ENCODE assay signal across 21 mouse cellular contexts in the genomic region with DNA sequence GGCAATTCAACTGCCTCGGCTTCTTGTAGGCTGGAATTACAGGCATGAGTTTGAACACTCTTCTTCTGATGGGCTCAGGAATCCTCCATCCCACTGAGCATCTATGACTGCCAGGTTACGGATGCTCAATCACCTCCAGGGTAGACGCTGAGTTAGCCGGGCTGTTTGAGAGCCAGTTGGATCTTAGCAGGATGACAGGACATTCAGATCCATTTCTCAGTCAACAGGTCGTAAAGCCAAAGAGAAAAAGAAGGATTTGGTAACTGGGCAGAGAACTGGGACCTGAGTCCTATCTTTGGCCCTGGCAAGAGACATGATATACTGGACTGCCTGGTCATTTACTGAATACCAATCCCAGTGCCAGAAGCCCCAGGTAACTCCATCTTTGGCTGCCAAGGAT. TPM values are rescaled to one million over a fixed set of nuclear protein-coding genes. Genes with fewer than 3 reads are reported as not detected.
"Had no signal": no experiment of that assay in that cellular context is flagged by ENCODE, and none has a peak within 500 bp of the region (broad histone marks: within the 10 kb centered on the region; RNA-seq: fewer than 3 reads in every experiment).

No protein-coding gene starts in this region.

- H3K4me3 ChIP-seq: midbrain, embryonic 10.5 days; midbrain, embryonic 12.5 days; myocyte; neural tube, embryonic 13.5 days; neural tube, embryonic 15.5 days had no signal

- H3K27ac ChIP-seq: midbrain, embryonic 10.5 days; midbrain, embryonic 12.5 days; neural tube, embryonic 13.5 days; neural tube, embryonic 15.5 days had no signal

- H3K4me1 ChIP-seq: midbrain, embryonic 10.5 days; midbrain, embryonic 12.5 days; neural tube, embryonic 15.5 days had no signal

- DNase-seq: lung, adult 18-20 months; lung, embryonic 14.5 days; lung, postnatal 10 days; lung, postnatal 4 days; midbrain, embryonic 14.5 days; right cerebral cortex, postnatal 14 days; thymus, adult 18-20 months; thymus, postnatal 14 days; thymus, postnatal 36 days had no signal

- H3K27me3 ChIP-seq: midbrain, embryonic 12.5 days; neural tube, embryonic 13.5 days; neural tube, embryonic 15.5 days had no signal

- H3K36me3 ChIP-seq: midbrain, embryonic 12.5 days; neural tube, embryonic 13.5 days had no signal

RNA-seq across cellular contexts. Expression of gene 4933405L10Rik, which starts 31.8 kb away (rescaled TPM):
- total RNA-seq: megakaryocyte, adult 5-6 weeks; megakaryocyte-erythroid progenitor cell, adult 5-6 weeks had no signal
- polyA plus RNA-seq: liver, embryonic 16.5 days; lung, embryonic 14.5 days; midbrain, embryonic 10.5 days; neural tube, embryonic 11.5 days; neural tube, embryonic 13.5 days; stomach, embryonic 14.5 days; stomach, embryonic 16.5 days; thymus, postnatal 0 days had no signal
